Mouse (Mus musculus): Measurements from ENCODE around the gene Syne1. TPM values are rescaled to one million over a fixed set of nuclear protein-coding genes. Genes with fewer than 3 reads are reported as not detected.

The Syne1 gene
- polyA plus RNA-seq, 1 experiment from 2014 or later, result 17.5 TPM

- WGBS, result 87% methylated on average over 2 of the region's 2 CpGs
- no peak overlapping the region for H3K27ac ChIP-seq
- H3K27me3 ChIP-seq (replicated peaks), result no peaks in the 10 kb centered on the region
- no peak overlapping the region for H3K4me3 ChIP-seq
- H3K9me3 ChIP-seq, result no peaks in the 10 kb centered on the region
- H3K9ac ChIP-seq, result no peak overlapping the region
- no peaks in the 10 kb centered on the region for H3K4me1 ChIP-seq
- ATAC-seq (replicated peaks), result no peak
- no peak overlapping the region for H3K4me2 ChIP-seq
- no peaks in the 10 kb centered on the region for H3K36me3 ChIP-seq (replicated peaks)
These were observed 82.6 kb downstream of the Syne1 start for GRCm38 (mm10) chr10:5468638-5469037.

GRCm38 (mm10) chr10:5453830-5454229 lies 97.5 kb downstream of the Syne1 start:
- ATAC-seq (replicated peaks), result 0 out of 2 replicates have a peak, but pooled peaks have one; percentile 45
- no peaks in the 10 kb centered on the region for H3K36me3 ChIP-seq (replicated peaks)
- H3K27me3 ChIP-seq (replicated peaks), result no peaks in the 10 kb centered on the region
- no peaks in the 10 kb centered on the region for H3K4me1 ChIP-seq
- no peak overlapping the region for H3K27ac ChIP-seq
- H3K9ac ChIP-seq, result no peak overlapping the region
- no peak overlapping the region for H3K4me3 ChIP-seq
- no peaks in the 10 kb centered on the region for H3K9me3 ChIP-seq
- no peak overlapping the region for H3K4me2 ChIP-seq

- ATAC-seq (replicated peaks), result no peak
- Histone ChIP-seq H3K4me2 (no peak overlapping the region), H3K27me3 (replicated peaks) (no peaks in the 10 kb centered on the region), H3K9me3 (no peaks in the 10 kb centered on the region), H3K27ac (no peak overlapping the region), H3K9ac (no peak overlapping the region), H3K4me1 (no peaks in the 10 kb centered on the region), H3K36me3 (replicated peaks) (no peaks in the 10 kb centered on the region), H3K4me3 (no peak overlapping the region)
- 95% methylated on average over 2 of the region's 2 CpGs for WGBS
These were observed 101.3 kb downstream of the Syne1 start for GRCm38 (mm10) chr10:5449944-5450343.

GRCm38 (mm10) chr10:5447950-5448716 lies 103.1 kb downstream of the Syne1 start:
- H3K27me3 ChIP-seq (replicated peaks), result no peaks in the 10 kb centered on the region
- no peak overlapping the region for H3K9ac ChIP-seq
- H3K4me2 ChIP-seq, result no peak overlapping the region
- no peaks in the 10 kb centered on the region for H3K4me1 ChIP-seq
- no peak overlapping the region for H3K4me3 ChIP-seq
- no peak overlapping the region for H3K27ac ChIP-seq
- no peak for ATAC-seq (replicated peaks)
- H3K36me3 ChIP-seq (replicated peaks), result no peaks in the 10 kb centered on the region
- 77% methylated on average over 4 of the region's 4 CpGs for WGBS
- H3K9me3 ChIP-seq, result no peaks in the 10 kb centered on the region

GRCm38 (mm10) chr10:5445313-5445712 lies 106.0 kb downstream of the Syne1 start:
- Histone ChIP-seq H3K27ac (no peak overlapping the region), H3K27me3 (replicated peaks) (no peaks in the 10 kb centered on the region), H3K4me1 (no peaks in the 10 kb centered on the region), H3K9me3 (no peaks in the 10 kb centered on the region), H3K4me2 (no peak overlapping the region), H3K4me3 (no peak overlapping the region), H3K36me3 (replicated peaks) (no peaks in the 10 kb centered on the region), H3K9ac (no peak overlapping the region)
- no peak for ATAC-seq (replicated peaks)
- WGBS, result 77% methylated on average over 3 of the region's 3 CpGs

GRCm38 (mm10) chr10:5443020-5443419 lies 108.3 kb downstream of the Syne1 start:
- no peaks in the 10 kb centered on the region for H3K36me3 ChIP-seq (replicated peaks)
- H3K9ac ChIP-seq, result no peak overlapping the region
- H3K27me3 ChIP-seq (replicated peaks), result no peaks in the 10 kb centered on the region
- WGBS, result 95% methylated on average over 2 of the region's 2 CpGs
- no peak for ATAC-seq (replicated peaks)
- no peaks in the 10 kb centered on the region for H3K9me3 ChIP-seq
- H3K4me2 ChIP-seq, result no peak overlapping the region
- H3K4me1 ChIP-seq, result no peaks in the 10 kb centered on the region
- no peak overlapping the region for H3K27ac ChIP-seq
- H3K4me3 ChIP-seq, result no peak overlapping the region

GRCm38 (mm10) chr10:5439802-5440350 lies 111.4 kb downstream of the Syne1 start:
- peak; percentile 69 for ATAC-seq (replicated peaks)
- H3K9ac ChIP-seq, result no peak overlapping the region
- H3K27ac ChIP-seq, result no peak overlapping the region
- H3K9me3 ChIP-seq, result no peaks in the 10 kb centered on the region
- H3K36me3 ChIP-seq (replicated peaks), result no peaks in the 10 kb centered on the region
- H3K27me3 ChIP-seq (replicated peaks), result no peaks in the 10 kb centered on the region
- no peak overlapping the region for H3K4me3 ChIP-seq
- H3K4me1 ChIP-seq, result no peaks in the 10 kb centered on the region
- no peak overlapping the region for H3K4me2 ChIP-seq
- WGBS, result 51% methylated on average over 2 of the region's 2 CpGs

GRCm38 (mm10) chr10:5437766-5438165 lies 113.5 kb downstream of the Syne1 start:
- Histone ChIP-seq H3K9me3 (no peaks in the 10 kb centered on the region), H3K27ac (no peak overlapping the region), H3K4me1 (no peaks in the 10 kb centered on the region), H3K4me2 (no peak overlapping the region), H3K9ac (no peak overlapping the region), H3K27me3 (replicated peaks) (no peaks in the 10 kb centered on the region), H3K36me3 (replicated peaks) (no peaks in the 10 kb centered on the region), H3K4me3 (no peak overlapping the region)
- WGBS, result 92% methylated on average over 2 of the region's 2 CpGs
- ATAC-seq (replicated peaks), result no peak

- no peaks in the 10 kb centered on the region for H3K4me1 ChIP-seq
- no peak overlapping the region for H3K9ac ChIP-seq
- no peaks in the 10 kb centered on the region for H3K9me3 ChIP-seq
- H3K36me3 ChIP-seq (replicated peaks), result no peaks in the 10 kb centered on the region
- no peak overlapping the region for H3K27ac ChIP-seq
- no peak overlapping the region for H3K4me3 ChIP-seq
- WGBS, result 69% methylated on average over 4 of the region's 4 CpGs
- no peak overlapping the region for H3K4me2 ChIP-seq
- H3K27me3 ChIP-seq (replicated peaks), result no peaks in the 10 kb centered on the region
- ATAC-seq (replicated peaks), result 0 out of 2 replicates have a peak, but pooled peaks have one; percentile 24
These were observed 127.3 kb downstream of the Syne1 start for GRCm38 (mm10) chr10:5423984-5424383.

- Histone ChIP-seq H3K9ac (no peak overlapping the region), H3K4me2 (no peak overlapping the region), H3K27me3 (replicated peaks) (no peaks in the 10 kb centered on the region), H3K36me3 (replicated peaks) (no peaks in the 10 kb centered on the region), H3K4me1 (no peaks in the 10 kb centered on the region), H3K4me3 (no peak overlapping the region), H3K9me3 (no peaks in the 10 kb centered on the region), H3K27ac (no peak overlapping the region)
- ATAC-seq (replicated peaks), result no peak
- 80% methylated on average over 3 of the region's 3 CpGs for WGBS
These were observed 135.6 kb downstream of the Syne1 start for GRCm38 (mm10) chr10:5415730-5416129.

- no peaks in the 10 kb centered on the region for H3K36me3 ChIP-seq (replicated peaks)
- H3K4me3 ChIP-seq, result no peak overlapping the region
- no peak overlapping the region for H3K27ac ChIP-seq
- ATAC-seq (replicated peaks), result no peak
- no peaks in the 10 kb centered on the region for H3K27me3 ChIP-seq (replicated peaks)
- 85% methylated on average over 6 of the region's 6 CpGs for WGBS
- H3K9ac ChIP-seq, result no peak overlapping the region
- H3K4me2 ChIP-seq, result no peak overlapping the region
- no peaks in the 10 kb centered on the region for H3K4me1 ChIP-seq
- no peaks in the 10 kb centered on the region for H3K9me3 ChIP-seq
These were observed 167.0 kb downstream of the Syne1 start for GRCm38 (mm10) chr10:5384131-5384776.

GRCm38 (mm10) chr10:5381536-5381935 lies 169.7 kb downstream of the Syne1 start:
- no peak overlapping the region for H3K27ac ChIP-seq
- no peaks in the 10 kb centered on the region for H3K27me3 ChIP-seq (replicated peaks)
- no peak overlapping the region for H3K9ac ChIP-seq
- no peaks in the 10 kb centered on the region for H3K36me3 ChIP-seq (replicated peaks)
- no peak for ATAC-seq (replicated peaks)
- 91% methylated on average over 4 of the region's 4 CpGs for WGBS
- no peak overlapping the region for H3K4me2 ChIP-seq
- H3K9me3 ChIP-seq, result no peaks in the 10 kb centered on the region
- no peaks in the 10 kb centered on the region for H3K4me1 ChIP-seq
- no peak overlapping the region for H3K4me3 ChIP-seq

- no peaks in the 10 kb centered on the region for H3K4me1 ChIP-seq
- no peak overlapping the region for H3K4me3 ChIP-seq
- no peaks in the 10 kb centered on the region for H3K27me3 ChIP-seq (replicated peaks)
- ATAC-seq (replicated peaks), result no peak
- H3K27ac ChIP-seq, result no peak overlapping the region
- 83% methylated on average over 2 of the region's 2 CpGs for WGBS
- H3K9ac ChIP-seq, result no peak overlapping the region
- no peaks in the 10 kb centered on the region for H3K36me3 ChIP-seq (replicated peaks)
- no peaks in the 10 kb centered on the region for H3K9me3 ChIP-seq
- no peak overlapping the region for H3K4me2 ChIP-seq
These were observed 172.3 kb downstream of the Syne1 start for GRCm38 (mm10) chr10:5378969-5379368.

Measured in midbrain, embryonic 15.5 days (tissue).